Mouse (Mus musculus) spleen, adult 18-20 months (tissue): Measurements from ENCODE around the gene Pdzrn3.

Experiments
- DNase-seq, 2 experiments: peaks; one replicate each; pipeline ENCODE4 v3.0.0; 2022; ENCODE audit warnings: mixed read lengths in 2 of 2

Pdzrn3 gene

GRCm38 (mm10) chr6:101251160-101251559 lies 126.5 kb downstream of the Pdzrn3 start:
- DNase-seq = no peak

- DNase-seq = no peak
These were observed 131.6 kb downstream of the Pdzrn3 start for GRCm38 (mm10) chr6:101246137-101246536.

GRCm38 (mm10) chr6:101244355-101244754 lies 133.3 kb downstream of the Pdzrn3 start:
- DNase-seq = no peak

GRCm38 (mm10) chr6:101243189-101243815 lies 134.4 kb downstream of the Pdzrn3 start:
- DNase-seq = no peak

- DNase-seq = no peak
These were observed 141.0 kb downstream of the Pdzrn3 start for GRCm38 (mm10) chr6:101236641-101237246.

- no peak for DNase-seq
These were observed 141.5 kb downstream of the Pdzrn3 start for GRCm38 (mm10) chr6:101236230-101236629.

- DNase-seq = no peak
These were observed 143.3 kb downstream of the Pdzrn3 start for GRCm38 (mm10) chr6:101234349-101234748.

- no peak for DNase-seq
These were observed 144.0 kb downstream of the Pdzrn3 start for GRCm38 (mm10) chr6:101233680-101234079.

GRCm38 (mm10) chr6:101227294-101227855 lies 150.3 kb downstream of the Pdzrn3 start:
- DNase-seq = no peak

- no peak for DNase-seq
These were observed 157.4 kb downstream of the Pdzrn3 start for GRCm38 (mm10) chr6:101220307-101220706.

GRCm38 (mm10) chr6:101219004-101219403 lies 158.7 kb downstream of the Pdzrn3 start:
- DNase-seq = no peak

- DNase-seq = no peak
These were observed 159.5 kb downstream of the Pdzrn3 start for GRCm38 (mm10) chr6:101218197-101218596.

- DNase-seq = no peak
These were observed 159.9 kb downstream of the Pdzrn3 start for GRCm38 (mm10) chr6:101217756-101218155.

- DNase-seq = no peak
These were observed 162.3 kb downstream of the Pdzrn3 start for GRCm38 (mm10) chr6:101215436-101215791.

GRCm38 (mm10) chr6:101214734-101215435 lies 162.8 kb downstream of the Pdzrn3 start:
- DNase-seq = no peak

GRCm38 (mm10) chr6:101213066-101213465 lies 164.6 kb downstream of the Pdzrn3 start:
- DNase-seq = no peak

GRCm38 (mm10) chr6:101212086-101212485 lies 165.6 kb downstream of the Pdzrn3 start:
- no peak for DNase-seq

GRCm38 (mm10) chr6:101211361-101211841 lies 166.3 kb downstream of the Pdzrn3 start:
- no peak for DNase-seq

GRCm38 (mm10) chr6:101198943-101199298 lies 178.8 kb downstream of the Pdzrn3 start:
- DNase-seq = no peak

GRCm38 (mm10) chr6:101198284-101198942 lies 179.3 kb downstream of the Pdzrn3 start:
- DNase-seq = no peak

- peak in 1 of 2 experiments; percentile 38 for DNase-seq
These were observed 180.1 kb downstream of the Pdzrn3 start for GRCm38 (mm10) chr6:101197642-101198041.

GRCm38 (mm10) chr6:101195891-101196290 lies 181.8 kb downstream of the Pdzrn3 start:
- no peak for DNase-seq

GRCm38 (mm10) chr6:101194386-101194925 lies 183.2 kb downstream of the Pdzrn3 start:
- no peak for DNase-seq
